Mouse (Mus musculus) natural killer cell, adult 2 months (primary cell): Measurements from ENCODE around the gene Osr1.

Source experiments
- DNase-seq, 2 experiments: peaks; one replicate each; pipeline ENCODE4 v3.0.0; 2022; ENCODE audit warnings: low spot score in 2 of 2

Gene Osr1

DNA sequence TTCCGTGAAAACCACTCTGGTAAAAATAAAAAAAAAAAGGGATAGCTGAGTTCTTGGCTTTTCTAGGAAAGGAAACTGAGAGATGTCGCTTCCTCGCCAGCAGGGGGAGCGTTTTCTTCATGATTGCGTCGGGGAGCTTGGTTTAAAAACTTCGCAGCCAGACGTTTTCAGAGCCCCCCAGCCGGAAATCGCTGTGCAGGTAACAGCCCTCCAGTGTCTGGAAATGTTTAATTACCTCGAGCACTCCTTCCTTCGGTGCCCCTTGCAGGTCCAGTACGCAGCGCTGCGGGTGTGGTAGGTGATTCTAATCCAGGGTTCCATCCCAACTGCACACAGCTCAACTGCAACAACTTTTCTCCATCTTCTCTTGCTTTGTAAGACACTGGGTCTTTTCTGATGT, at the start of gene Osr1:
Gene Osr1, plus strand, starts transcription at position 146 of the 400 bp plus-strand sequence.
- DNase-seq = peak in 1 of 2 experiments; percentile 2

DNA sequence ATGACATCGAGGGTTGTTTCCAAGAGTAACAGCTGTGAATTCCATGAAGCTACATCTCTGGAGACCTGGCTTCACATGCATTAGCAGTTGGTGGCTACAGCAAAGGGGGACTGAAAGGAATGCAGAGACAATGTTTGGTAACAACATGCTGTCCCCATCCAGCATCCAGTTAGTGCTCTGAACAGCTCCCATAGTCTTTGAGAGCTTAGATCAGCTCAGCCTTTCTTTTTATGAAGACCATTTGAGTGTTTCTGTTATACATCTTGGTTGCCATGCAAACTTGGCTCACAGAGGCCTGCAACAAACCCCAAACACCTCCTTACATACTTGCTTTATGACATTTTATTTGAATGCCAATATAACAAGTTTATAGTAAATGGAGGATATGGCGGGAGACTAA, 19.6 kb upstream of the Osr1 start:
- DNase-seq = no peak

DNA sequence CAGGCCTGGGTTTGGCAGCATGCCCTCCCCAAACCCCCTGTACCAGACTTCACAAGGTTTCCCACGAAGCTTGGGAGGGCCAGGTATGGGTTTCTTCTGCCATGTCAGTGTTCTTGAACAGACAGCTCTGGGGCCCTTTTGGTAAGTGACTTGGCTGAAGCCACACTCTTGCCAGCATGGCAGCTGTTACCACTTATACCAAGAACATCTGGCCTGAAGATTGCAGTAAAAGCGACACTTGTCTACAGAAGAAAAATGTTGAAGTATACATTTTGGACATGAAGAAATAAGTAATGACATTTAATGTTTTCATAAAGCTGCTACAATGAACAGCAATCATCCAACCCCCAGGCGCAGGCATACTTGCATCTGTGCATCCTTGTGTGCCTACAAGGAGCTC, 5.0 kb upstream of the Osr1 start:
- DNase-seq = no peak

DNA sequence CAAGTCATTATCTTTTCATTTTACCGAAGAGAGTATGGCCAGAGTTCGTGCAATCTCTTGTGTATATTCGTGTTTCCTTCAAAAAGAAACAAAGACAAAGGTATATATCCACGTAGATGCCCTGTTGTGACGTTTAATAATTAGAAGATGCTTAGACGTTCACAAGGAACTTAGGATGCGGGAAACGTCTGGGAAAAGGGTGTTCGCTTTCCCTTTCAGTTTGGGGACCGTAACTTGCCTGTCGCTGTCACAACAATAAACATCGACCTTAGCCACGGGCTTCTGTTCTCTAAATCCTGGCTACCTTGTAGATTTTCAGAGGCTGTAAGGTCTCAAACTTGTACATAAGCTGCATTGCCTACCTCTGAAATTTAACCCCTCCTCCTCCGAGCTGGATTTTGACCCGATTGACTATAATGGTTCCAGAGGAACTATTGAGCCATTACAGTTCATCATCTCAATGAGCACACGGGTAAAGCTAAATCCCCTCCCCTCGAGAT, 630 bp downstream of the Osr1 start:
- no peak for DNase-seq

DNA sequence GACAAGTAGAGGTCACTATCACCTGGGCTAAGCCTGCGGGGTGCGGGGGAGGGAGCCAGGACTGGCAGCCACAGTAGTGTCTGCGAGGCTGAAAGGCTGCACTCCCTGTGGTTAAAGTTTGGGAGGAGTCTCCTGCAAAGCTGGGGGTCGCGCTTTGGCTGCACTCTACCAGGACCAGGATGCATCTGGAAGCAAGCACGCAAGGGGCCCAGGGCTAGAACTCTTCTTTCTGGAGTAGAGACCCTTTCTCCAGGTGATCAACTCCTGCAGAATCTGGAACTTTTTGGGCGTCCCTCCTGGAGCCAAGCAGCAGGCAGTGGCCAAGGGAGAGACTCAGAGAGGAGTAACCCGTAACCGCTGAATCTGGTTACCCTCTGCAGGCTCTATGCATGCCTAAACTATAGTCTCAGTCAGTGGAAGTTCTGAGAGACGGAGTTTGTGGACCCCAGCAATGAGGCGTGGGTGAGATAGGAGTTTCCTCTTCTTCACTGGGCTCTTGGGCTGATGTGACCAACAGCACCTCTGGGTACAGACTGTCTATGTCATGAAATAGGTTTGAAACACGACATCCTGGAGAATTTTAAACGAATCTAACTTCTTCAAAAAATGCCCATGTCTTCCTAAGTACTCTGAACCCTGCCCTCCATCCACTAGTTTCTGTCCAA, 1.5 kb downstream of the Osr1 start:
- no peak for DNase-seq

DNA sequence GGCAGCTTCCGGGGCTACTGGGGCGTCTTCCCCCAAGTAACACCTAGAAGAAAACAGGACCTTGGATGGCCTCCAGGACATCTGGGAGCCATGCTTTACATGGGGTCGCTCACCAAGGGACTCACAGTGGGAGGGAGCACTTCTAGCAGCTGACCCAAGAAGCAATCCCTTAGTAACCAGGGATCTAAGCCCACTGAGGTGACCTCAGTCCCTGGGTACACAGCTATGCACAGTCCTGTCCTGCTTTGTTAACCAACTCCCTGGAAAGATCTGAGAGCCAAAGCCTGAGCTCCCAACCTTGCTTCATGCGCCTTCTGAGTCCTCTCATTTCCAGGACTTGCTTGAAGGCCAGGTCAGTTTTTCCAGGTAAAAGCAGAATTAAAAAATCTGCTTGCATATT, 2.1 kb downstream of the Osr1 start:
- no peak for DNase-seq

DNA sequence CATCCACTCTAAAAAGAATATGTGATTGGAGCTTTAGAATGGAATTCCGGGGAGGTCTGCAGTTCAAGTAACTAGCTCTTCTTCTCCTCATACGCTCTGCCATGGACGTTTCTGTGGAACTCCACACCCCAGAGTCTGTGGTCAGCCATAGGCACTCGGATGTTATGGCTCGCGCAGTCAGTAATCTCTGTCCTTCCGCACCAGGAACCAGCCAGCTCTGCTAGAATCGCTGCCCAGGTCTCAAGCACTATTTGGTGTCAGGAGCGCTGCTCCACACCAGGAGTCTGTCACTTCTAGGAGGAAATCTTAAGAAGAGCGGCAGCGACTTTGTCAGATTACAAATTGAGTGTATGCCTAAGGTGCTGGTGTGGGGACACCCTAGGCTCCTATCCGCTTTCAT, 3.8 kb downstream of the Osr1 start:
- DNase-seq = no peak

DNA sequence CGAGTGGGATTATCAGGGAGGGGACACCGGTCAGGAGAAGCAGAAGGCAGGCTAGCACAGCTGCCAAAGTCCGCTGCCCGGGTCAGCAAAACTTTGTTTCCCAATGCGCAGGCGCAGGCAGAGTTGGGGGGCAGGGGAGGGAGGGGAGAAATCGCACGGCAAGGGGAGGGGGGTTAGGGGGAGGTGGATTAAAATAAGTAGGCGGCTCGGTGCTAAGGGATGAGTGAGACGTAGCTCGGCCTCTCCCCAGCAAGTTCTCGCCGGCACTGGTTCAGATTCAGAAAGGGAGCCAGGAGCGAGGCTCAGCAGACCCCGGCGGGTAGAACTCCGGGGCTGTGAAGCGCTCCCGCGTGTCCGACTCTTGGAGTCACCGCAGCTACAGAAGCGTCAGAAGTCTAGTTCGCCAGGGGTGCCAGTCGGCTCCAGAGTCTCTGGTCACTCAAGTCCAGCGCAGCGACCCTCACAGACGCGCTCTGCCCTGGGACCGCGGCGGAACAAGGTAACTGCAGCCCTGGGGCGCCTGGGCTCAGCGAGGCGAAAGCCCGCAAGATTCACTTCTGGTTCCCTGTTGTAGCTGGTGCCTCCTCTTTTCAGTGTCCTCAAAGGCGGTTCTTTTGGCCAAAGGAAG, 4.4 kb downstream of the Osr1 start:
- no peak for DNase-seq

DNA sequence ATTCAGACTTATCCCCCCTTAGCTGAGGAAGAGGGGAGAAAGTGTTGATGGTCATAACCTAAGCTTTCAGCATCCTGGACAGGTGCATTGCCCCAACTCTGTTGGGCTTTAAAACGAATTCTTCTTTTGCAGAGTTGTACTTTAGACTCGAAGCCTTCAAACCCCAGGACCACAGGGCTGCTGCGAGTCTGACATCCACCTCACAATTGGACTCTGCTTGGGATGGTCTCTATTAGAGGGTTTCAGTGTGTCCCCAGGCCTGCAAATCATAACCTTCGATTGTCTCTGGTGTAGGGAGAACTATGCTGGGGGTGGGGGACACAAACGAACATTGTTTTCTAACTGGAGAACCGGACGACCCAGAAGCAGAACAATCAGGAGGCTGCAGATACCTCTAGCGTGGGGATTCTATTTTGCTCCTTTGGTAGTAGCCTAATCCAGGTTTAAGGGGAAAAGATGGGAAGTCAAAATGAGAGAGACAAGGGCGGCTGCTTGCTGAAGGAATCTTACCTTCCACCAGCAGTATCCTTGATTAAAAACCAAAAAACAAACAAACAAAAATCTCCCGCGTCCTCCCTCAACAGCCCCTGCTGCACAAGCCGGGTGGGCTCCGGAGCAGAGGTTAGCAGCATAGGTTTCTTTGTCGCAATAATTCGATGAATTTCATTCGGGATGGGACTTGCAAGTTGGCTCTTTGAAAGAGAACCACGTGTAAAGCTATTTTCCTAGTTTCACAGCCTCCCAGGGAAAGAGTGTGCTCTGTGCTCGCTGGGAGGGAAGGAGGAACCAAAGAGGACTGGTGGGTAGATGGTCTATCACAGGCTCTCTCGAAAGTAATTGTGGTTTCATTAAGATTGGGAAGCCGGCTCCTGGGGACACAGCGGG, 5.5 kb downstream of the Osr1 start:
- no peak for DNase-seq

DNA sequence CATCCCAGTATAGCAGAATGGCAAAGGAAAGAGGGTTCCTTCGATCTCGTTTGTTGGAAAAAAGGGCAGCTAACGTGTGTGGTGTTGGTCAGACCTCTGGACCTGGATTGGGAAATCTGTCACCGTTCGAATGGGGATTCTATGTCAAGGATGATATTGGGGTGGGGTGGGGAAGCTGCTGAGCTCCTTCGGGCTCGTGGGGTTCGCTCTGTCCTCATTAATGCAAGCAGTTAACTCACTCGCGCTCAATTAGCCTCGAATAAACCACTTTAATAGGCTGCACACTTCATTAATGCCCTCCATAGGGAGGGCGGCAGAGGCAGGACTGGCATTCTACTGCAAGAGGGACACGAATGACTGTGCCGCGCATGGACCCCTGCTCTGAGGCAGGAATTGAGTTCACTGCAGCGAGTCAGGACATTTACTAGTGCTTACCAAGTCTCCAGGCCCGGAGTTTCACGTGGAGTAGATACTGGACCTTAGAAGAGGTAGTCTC, 6.2 kb downstream of the Osr1 start:
- no peak for DNase-seq

DNA sequence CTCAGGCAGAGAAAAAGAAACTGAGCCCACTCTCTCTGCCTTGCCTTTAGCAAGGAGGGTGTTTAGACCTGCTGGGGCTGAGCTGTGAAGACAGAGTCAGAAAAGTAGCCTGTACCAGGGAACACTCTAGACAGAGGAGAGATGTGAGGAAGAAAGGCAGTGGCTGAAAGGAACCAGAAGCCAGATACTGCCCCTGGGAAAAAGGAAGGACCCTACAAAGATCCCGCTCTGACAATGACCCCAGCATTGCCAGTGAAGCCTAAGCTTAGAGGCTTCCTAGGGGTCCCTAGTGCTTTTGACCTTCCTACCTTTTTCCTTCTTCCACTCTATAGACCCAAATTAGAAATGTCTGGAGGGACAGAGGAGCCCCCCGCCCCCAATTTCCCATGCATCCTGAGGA, 7.7 kb downstream of the Osr1 start:
- no peak for DNase-seq

DNA sequence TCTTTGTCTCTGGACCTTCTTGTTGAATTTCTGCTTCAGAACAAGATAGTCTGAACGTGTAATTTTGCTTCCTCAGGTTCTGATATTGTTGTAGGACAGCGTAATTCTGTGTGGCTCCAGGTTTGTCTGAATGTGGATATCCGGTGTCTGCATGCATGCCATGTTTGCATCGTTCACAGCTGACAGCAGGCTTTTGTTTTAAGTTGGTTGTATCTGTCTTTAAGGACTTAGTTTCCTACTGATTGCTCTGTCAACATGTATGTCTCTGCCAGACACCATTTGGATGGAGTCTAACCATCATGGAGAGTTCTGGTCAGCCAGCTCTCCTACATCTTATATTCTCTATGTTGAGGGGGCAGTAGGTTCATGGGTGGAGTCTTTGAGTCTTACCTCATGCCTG, 8.7 kb downstream of the Osr1 start:
- no peak for DNase-seq

DNA sequence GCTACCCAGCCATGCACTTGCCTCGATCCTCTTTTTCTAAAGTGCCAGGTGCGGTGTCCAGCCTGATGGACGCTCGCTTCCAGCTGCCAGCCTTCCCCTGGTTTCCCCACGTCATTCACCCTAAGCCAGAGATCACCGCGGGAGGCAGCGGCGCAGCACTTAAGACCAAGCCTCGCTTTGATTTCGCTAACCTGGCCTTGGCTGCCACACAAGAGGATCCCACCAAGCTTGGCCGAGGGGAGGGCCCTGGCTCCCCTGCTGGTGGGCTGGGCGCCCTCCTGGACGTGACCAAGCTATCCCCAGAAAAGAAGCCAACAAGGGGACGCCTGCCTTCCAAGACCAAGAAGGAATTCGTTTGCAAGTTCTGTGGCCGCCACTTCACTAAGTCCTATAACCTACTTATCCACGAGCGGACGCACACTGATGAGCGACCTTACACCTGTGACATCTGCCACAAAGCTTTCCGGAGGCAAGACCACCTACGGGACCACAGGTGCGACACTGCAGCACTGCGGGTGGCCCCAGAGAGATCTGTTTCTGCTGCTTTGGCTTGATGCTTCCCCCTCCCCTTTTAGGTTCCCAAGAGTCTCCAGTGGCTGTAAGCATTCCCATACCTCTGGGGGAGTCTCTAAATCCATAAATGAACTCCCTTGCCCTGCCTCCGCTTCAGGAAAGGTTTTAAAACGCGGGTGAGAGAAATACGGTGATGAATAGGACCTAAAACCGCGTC, 9.6 kb downstream of the Osr1 start:
- no peak for DNase-seq

DNA sequence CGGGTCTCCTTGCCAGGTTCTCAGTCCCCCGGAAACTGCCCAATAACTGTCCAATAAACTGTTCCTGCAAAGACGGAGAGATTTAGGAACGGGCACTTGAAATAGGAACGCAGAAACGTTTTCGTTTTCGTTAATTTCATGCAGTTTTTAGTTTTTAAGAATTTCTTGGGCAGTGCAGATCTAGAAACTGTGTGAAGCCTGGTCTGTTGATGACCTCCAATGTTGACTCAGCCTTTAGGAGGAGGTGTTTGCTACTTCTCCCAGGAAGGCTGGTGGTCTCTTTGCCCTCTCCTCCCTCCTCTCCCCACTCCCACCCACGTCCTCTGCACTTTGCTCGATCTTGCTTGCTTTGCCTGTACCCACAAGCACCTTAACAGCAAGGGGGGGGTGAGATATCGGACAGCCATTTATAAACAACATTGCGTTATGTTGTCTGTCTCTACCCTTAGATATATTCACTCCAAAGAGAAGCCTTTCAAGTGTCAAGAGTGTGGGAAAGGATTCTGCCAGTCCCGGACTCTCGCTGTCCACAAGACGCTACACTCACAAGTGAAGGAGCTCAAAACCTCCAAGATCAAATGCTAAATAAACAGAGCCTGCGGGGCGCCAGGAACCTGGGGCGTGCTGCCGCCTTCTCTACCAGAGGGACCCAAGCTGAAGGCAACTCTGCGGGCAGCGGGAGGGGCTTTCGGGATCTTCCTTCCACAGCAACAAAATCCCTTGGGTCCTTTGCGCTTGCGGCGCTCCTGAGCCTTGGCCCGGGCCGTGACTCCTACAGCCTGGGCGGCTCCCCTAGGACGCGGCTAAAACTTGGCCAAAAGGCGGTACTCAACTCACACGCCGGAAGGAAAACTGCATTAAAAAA, 10.4 kb downstream of the Osr1 start:
- no peak for DNase-seq

DNA sequence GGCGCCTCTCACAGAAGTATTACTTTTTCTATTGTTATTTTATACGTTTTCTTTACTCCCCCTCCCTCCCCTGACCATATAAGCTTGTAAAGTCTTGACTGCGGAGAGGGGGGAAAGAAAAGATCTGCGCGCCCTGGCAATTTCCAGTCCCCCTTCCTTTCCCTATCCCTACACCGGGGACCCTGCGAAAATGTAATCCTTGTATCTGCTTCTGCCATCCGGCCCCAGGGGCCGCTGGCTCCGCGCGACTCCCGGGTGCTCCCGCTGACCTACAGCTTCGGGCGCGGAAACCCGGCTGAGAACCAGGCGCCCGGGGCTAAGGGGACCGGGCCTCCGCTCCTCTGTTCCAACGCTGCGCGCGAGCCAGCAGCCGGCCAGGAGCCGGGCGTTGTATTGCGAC, 11.1 kb downstream of the Osr1 start:
- DNase-seq = no peak

DNA sequence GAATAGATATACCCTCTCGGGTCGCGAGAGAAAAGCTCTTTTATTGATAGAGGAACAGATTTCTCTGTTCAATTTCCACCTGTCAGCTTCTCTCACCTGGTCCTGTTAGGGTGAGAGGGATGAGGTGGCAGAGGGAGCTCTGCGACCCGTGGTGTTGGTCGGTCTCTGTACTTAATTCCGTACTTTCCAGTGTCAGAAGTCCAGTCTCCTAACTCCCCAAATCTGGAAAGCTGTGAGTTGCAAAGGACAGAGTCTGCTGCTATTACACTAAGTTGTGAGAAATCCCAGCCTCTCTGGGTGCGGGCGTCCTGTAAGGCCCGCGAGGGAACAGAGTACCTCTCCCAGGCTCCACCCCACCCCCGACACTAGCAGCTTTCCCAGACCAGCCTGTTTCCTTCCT, 11.6 kb downstream of the Osr1 start:
- no peak for DNase-seq

DNA sequence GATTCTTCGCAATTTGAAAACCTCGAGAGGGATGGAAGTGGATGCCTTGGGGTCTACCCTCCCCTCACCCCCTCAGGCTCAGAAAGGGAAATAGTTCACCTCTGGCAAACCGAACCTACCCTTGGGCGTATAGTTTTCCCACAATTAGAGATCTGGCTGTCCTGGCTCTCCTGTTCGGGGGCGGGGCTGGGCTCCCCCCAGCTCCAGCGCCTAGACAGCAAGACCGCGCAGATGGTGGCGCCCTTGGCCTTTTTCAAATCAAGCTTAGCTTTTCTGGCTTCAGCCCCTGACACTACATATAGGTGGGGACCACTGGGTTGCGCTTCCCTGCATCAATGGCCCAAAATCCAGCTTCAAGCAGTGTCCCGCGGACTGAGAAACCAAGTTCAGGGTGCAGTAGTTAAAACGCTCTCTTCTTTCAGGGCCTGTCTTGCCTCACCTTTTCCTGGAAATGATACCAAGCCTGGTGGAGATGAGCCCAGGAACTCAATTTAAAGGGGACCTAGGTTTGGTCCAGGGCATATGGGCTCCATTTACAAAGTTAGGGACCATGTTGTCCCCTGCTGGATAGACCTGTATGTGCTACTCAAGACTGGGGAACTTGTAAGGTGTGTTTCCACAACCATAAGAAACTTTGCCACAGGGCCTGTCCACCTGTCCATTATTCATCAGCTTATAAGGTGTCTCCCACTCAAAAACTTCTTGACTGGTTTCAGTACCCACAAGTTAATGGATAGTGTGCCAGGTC, 12.5 kb downstream of the Osr1 start:
- no peak for DNase-seq

DNA sequence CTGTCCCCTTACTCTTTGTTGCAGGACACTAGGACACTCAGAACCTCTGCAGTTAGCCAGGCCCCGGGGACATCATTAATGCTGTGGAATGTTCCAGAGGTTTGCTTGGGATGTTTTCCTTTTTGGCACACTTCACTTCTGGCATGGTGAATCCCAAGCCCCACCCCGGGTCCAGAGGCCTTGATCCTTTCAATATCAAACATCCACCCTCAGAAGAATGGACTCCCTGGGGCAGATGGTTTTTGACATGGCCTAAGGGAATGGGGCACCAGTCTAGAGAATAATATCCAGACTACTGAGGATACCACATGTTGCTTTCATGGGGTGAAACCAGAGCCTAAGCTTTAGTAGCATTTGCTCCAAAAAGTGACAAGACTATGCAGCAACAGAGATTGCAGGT, 13.5 kb downstream of the Osr1 start:
- DNase-seq = no peak

DNA sequence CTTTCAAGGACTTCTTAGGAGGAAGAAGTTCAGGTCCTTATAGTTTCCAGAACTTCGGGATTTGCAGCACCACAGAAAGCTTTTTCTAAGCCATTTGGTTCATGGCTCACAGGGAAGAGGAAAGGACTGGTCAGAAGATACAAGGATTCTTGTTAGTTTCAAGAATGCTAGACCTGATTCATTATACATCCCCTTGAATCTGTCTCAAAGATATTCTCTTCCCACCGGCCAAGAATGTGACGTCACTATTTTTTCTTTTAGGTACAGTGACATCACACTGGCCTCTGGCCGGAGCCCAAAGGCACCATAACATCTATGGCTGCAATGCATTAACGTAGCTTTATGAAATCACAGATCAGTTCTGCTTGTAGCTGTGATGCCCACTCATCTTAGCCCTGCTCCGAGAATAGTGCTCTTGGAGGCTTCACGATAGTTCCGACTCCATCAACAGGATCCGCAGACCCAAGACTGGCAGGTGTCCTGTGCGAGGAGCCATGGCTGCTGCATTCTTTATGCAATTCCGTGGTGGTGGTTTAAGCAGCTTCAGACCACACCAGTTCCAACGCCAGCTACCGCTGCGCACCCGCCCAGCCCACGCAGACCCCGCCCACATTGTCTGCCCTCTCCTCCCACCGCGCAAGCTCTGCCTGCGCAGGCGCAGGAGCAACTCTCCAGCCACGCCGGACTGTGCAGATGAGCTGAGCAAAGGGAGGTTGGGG, 14.6 kb downstream of the Osr1 start:
- peak in 1 of 2 experiments; percentile 1 for DNase-seq

DNA sequence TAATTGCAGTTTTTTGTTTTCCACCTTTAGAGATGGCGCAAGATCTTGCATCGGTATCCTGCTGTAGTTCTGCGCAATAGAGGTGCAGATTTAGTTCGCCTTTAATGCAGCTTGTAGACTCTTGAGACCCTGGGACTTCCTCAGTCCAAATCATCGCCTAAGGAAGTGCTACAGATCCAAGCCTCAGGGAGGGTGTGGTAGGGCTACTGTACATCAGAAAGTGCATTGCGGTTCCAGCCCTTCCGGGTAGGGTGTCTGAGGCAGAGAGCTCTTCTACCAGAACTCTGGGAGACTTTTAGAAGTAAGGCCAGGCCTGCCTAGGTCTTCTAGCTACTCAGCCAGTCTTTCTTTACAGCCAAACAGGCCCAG, 15.2 kb downstream of the Osr1 start:
- no peak for DNase-seq
